Mouse (Mus musculus): ENCODE results near the gene Ube2ql1. TPM values are rescaled to one million over a fixed set of nuclear protein-coding genes. Genes with fewer than 3 reads are reported as not detected.

Ube2ql1 gene
- polyA plus RNA-seq, 1 experiment, result 0.82 TPM

DNA sequence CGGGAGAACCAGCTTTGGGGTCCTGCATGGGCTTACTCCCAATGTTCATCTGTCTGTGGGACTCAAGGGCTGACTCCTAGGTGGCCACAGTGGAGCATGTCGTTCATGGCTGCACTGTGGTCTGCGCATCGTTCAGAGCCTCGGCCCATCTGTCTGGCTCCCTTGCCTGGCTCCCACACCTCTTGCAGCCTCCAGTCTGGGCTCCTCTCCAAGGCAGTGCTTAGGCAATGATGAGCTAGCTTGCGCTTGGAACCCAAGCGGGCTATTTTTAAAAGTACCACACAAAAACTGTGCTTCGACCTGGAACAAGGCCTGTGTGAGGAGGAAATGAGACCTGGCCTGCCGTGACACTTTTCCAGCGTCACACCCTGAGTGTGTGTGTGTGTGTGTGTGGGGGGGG is 21.7 kb upstream of the Ube2ql1 start:
- no peaks in the 10 kb centered on the region for H3K27me3 ChIP-seq (ENCODE audit: control insufficient read depth, insufficient read depth, low read length)
- no peak overlapping the region for H3K4me3 ChIP-seq (ENCODE audit: low read depth, low read length)
- WGBS, result 72% methylated on average over 10 of the region's 10 CpGs
- TF ChIP-seq CTCF (IDR thresholded peaks at IDR 0.05; ENCODE audit: extremely low read depth, insufficient read length, insufficient replicate concordance, low read depth, low read length) (no peak), POLR2A (IDR thresholded peaks at IDR 0.05; ENCODE audit: low read depth, low read length) (no peak)
- no peak overlapping the region for H3K27ac ChIP-seq (ENCODE audit: insufficient read depth, low read depth, low read length)
- H3K36me3 ChIP-seq (ENCODE audit: control insufficient read depth, insufficient read depth, low read length), result no peaks in the 10 kb centered on the region
- H3K4me1 ChIP-seq (ENCODE audit: control insufficient read depth, insufficient read depth, insufficient read length, low read length), result no peaks in the 10 kb centered on the region

DNA sequence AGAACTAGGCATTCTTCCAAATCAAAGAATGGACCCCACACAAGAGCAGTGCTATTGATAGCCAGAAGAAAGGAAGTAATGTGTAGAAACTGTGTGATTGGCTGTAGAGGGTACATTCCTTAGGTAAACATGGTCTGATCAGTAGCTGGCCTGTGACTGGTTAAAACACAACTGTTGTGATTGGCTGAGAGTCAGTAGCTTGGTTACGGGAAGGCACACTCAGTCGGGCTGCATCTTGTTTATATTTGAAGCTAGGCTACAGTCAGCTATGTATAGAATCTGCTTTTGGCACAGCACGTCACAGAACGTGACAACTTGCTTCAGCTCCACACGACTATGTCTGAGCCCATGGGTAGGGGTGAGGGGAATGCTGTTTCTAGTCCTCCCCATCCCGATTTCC is 19.3 kb upstream of the Ube2ql1 start:
- TF ChIP-seq CTCF (IDR thresholded peaks at IDR 0.05; ENCODE audit: extremely low read depth, insufficient read length, insufficient replicate concordance, low read depth, low read length), result no peak
- no peak for TF ChIP-seq POLR2A (IDR thresholded peaks at IDR 0.05; ENCODE audit: low read depth, low read length)
- Histone ChIP-seq H3K4me1 (ENCODE audit: control insufficient read depth, insufficient read depth, insufficient read length, low read length) (no peaks in the 10 kb centered on the region), H3K36me3 (ENCODE audit: control insufficient read depth, insufficient read depth, low read length) (no peaks in the 10 kb centered on the region), H3K27ac (ENCODE audit: insufficient read depth, low read depth, low read length) (no peak overlapping the region), H3K4me3 (ENCODE audit: low read depth, low read length) (no peak overlapping the region), H3K27me3 (ENCODE audit: control insufficient read depth, insufficient read depth, low read length) (no peaks in the 10 kb centered on the region)
- WGBS, result 69% methylated on average over 6 of the region's 6 CpGs

DNA sequence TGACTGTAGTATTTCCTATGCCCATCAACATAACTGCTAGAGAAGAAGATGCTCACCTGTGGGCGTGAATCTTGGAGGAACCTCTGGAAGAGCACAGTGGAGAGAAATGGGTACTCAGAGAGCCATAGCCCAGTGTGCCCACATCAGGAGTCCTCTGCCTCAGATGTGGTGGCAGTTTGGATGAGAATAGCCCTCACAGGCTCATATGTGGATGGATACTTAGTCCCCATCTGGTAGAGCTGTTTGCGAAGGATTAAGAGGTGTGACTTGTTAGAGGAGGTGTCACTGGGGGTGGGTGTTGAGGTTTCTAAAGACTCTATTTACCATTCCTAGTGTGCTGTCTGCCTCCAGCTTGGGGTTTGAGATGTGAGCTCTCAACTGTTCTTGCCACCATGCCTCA is 13.2 kb upstream of the Ube2ql1 start:
- H3K27ac ChIP-seq (ENCODE audit: insufficient read depth, low read depth, low read length), result no peak overlapping the region
- TF ChIP-seq CTCF (IDR thresholded peaks at IDR 0.05; ENCODE audit: extremely low read depth, insufficient read length, insufficient replicate concordance, low read depth, low read length) (no peak), POLR2A (IDR thresholded peaks at IDR 0.05; ENCODE audit: low read depth, low read length) (no peak)
- H3K27me3 ChIP-seq (ENCODE audit: control insufficient read depth, insufficient read depth, low read length), result no peaks in the 10 kb centered on the region
- no peaks in the 10 kb centered on the region for H3K4me1 ChIP-seq (ENCODE audit: control insufficient read depth, insufficient read depth, insufficient read length, low read length)
- H3K4me3 ChIP-seq (ENCODE audit: low read depth, low read length), result no peak overlapping the region
- H3K36me3 ChIP-seq (ENCODE audit: control insufficient read depth, insufficient read depth, low read length), result no peaks in the 10 kb centered on the region
- 60% methylated on average over 2 of the region's 2 CpGs for WGBS

DNA sequence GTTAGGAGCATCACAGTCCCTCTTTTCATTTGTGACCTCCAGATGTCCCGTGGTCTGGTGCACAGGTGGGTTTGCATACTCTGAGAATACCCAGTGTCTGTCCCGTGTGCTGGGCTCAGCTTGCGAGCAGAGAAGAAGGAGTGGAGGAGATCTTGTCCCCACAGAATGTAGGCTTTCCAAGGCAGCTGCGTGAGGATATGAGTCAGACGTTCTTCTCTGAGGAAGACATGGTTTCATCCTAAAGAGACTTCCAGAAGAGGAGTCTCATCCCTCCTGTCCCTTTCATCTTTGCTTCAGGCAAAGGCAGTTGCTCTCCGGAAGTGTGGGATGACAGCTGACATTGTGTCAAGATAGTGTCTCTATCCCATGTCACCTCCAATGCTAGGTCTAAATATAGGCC is 11.8 kb upstream of the Ube2ql1 start:
- Histone ChIP-seq H3K27ac (ENCODE audit: insufficient read depth, low read depth, low read length) (no peak overlapping the region), H3K4me1 (ENCODE audit: control insufficient read depth, insufficient read depth, insufficient read length, low read length) (no peaks in the 10 kb centered on the region), H3K27me3 (ENCODE audit: control insufficient read depth, insufficient read depth, low read length) (no peaks in the 10 kb centered on the region), H3K4me3 (ENCODE audit: low read depth, low read length) (no peak overlapping the region), H3K36me3 (ENCODE audit: control insufficient read depth, insufficient read depth, low read length) (no peaks in the 10 kb centered on the region)
- TF ChIP-seq CTCF (IDR thresholded peaks at IDR 0.05; ENCODE audit: extremely low read depth, insufficient read length, insufficient replicate concordance, low read depth, low read length) (no peak), POLR2A (IDR thresholded peaks at IDR 0.05; ENCODE audit: low read depth, low read length) (no peak)
- 83% methylated on average over 6 of the region's 6 CpGs for WGBS

DNA sequence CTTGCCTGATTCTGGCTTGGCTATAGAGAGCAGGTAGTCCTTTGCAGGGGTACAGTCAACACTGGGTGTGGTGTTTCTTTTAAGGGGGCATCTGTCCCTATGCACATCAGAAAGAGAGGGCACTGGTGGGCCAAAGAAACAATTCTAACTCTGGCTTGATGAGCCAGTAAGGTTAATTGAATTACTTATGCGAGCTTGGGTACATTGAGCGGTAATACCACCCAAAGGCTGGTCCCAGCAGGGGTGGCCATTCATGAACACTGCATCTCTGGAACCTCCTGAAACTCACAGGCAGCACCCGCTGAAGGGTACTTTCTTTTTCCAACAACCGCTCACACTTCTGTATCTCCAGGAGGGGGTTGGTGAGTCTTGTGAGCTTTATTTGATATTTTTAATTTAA is 9.1 kb upstream of the Ube2ql1 start:
- H3K36me3 ChIP-seq (ENCODE audit: control insufficient read depth, insufficient read depth, low read length), result no peaks in the 10 kb centered on the region
- H3K4me3 ChIP-seq (ENCODE audit: low read depth, low read length), result no peak overlapping the region
- no peak for TF ChIP-seq POLR2A (IDR thresholded peaks at IDR 0.05; ENCODE audit: low read depth, low read length)
- TF ChIP-seq CTCF (IDR thresholded peaks at IDR 0.05; ENCODE audit: extremely low read depth, insufficient read length, insufficient replicate concordance, low read depth, low read length), result no peak
- H3K27me3 ChIP-seq (ENCODE audit: control insufficient read depth, insufficient read depth, low read length), result no peaks in the 10 kb centered on the region
- H3K27ac ChIP-seq (ENCODE audit: insufficient read depth, low read depth, low read length), result no peak overlapping the region
- H3K4me1 ChIP-seq (ENCODE audit: control insufficient read depth, insufficient read depth, insufficient read length, low read length), result no peaks in the 10 kb centered on the region
- WGBS, result 80% methylated on average over 4 of the region's 4 CpGs

DNA sequence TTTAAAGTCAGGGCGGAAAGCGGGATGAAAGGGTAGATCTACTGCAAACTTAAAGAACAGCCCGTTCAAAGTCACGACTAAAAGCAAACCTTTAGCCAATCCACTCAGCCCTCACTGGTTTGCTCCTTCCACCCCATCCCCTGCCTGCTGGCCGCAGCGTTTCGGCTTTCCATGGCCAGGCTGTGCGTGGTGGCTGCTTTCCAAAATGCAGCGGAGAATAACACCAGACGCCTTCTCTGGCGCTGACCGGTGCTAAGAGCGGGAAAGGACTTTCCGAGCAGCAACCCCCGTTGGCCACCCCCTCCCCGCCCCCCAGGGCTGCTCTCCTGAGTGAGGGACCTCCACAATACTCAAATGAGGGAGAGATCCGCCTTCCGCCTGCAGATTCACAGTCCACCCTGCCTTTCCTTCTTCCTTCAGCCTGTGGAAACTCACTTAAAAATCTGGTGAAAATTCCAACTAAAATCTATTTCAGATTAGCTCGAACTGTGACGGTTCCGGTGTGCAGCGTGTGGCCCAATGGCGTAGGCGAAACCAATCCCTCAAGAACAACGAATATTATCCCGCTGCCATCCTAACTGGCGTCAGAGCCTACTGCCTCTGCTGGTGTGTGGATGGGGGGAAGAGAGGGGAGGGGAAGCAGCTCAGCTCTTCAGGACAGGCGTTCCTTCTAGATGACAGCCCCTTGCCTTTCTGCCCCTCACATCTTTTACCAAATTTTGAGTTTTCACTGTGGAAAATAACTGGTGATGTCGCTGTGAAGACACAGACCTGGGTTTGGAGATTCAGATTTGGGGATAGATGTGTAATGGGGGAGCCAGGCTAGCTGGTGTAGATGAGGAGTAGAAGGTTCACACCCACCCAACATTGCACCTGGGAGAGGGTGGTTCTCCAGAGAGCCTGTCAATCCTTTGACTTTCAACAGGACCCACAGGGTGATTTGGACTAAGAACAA is 919 bp upstream of the Ube2ql1 start:
- no peak overlapping the region for H3K27ac ChIP-seq (ENCODE audit: insufficient read depth, low read depth, low read length)
- no peaks in the 10 kb centered on the region; the same call in 1 of the 2 replicates for H3K4me1 ChIP-seq (ENCODE audit: control insufficient read depth, insufficient read depth, insufficient read length, low read length)
- no peak overlapping the region for H3K4me3 ChIP-seq (ENCODE audit: low read depth, low read length)
- peaks cover 35% of the 10 kb centered on the region for H3K27me3 ChIP-seq (ENCODE audit: control insufficient read depth, insufficient read depth, low read length)
- WGBS, result 4% methylated on average over 29 of the region's 29 CpGs
- TF ChIP-seq POLR2A (IDR thresholded peaks at IDR 0.05; ENCODE audit: low read depth, low read length), result no peak
- no peak for TF ChIP-seq CTCF (IDR thresholded peaks at IDR 0.05; ENCODE audit: extremely low read depth, insufficient read length, insufficient replicate concordance, low read depth, low read length)
- H3K36me3 ChIP-seq (ENCODE audit: control insufficient read depth, insufficient read depth, low read length), result no peaks in the 10 kb centered on the region

DNA sequence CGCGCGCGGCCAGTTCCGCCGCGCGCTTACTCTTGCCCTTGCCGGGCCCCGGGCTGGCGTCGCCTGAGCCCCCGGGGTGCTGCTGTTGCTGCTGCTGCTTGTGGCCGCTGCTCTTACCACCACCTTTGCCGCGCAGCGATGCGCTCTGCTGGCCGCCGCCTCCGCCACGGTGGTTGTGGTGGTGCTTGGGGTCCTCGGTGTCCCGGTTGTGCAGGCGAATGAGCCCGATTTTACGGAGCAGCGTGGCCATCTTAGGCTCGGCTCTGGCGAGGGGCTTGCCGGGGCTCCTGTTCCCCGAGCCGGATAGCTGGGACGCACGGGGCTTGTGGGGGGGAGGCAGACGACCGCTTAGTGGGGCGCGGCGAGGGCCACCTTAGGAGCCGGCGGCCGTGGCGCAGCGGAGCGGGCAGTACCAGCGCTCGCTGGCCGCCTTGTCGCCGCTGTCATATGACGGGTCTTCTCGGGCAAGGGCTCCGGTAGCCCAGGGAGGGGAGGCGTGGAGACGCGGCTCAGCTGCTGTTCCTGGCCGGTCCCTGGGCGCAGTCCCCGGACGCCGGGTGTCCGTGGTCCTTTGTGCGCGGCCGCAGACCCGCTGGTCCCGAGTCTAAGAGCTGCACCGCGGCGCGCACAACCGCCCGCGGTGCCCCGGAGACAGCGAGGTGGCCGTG is 464 bp downstream of the Ube2ql1 start:
- Histone ChIP-seq H3K4me1 (ENCODE audit: control insufficient read depth, insufficient read depth, insufficient read length, low read length) (no peaks in the 10 kb centered on the region; the same call in 1 of the 2 replicates), H3K4me3 (ENCODE audit: low read depth, low read length) (peak overlapping the region; percentile 48), H3K27ac (ENCODE audit: insufficient read depth, low read depth, low read length) (no peak overlapping the region), H3K27me3 (ENCODE audit: control insufficient read depth, insufficient read depth, low read length) (peaks cover 35% of the 10 kb centered on the region), H3K36me3 (ENCODE audit: control insufficient read depth, insufficient read depth, low read length) (no peaks in the 10 kb centered on the region)
- no peak for TF ChIP-seq CTCF (IDR thresholded peaks at IDR 0.05; ENCODE audit: extremely low read depth, insufficient read length, insufficient replicate concordance, low read depth, low read length)
- WGBS, result 2% methylated on average over 78 of the region's 78 CpGs
